In the genomic region with DNA sequence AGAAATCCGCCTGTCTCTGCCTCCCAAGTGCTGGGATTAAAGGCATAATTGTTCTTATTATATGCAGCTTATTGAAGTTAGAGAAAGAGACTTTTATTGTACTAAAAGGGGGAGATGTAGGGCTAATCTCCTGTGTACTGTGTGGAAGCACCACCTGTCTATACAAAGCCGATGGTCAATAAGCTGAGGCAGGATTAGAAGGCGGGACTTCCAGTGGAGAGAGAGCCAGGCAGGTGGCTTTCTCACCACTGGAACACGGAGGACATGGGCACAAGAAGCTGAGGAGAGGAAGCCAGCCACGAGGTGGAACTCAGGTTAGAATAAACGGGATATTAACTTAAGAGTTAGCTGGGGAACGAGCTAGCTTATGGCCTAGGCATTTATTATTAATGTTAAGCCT, we compare ENCODE assay signal across 8 mouse cellular contexts. TPM values are rescaled to one million over a fixed set of nuclear protein-coding genes. Genes with fewer than 3 reads are reported as not detected.
DNase-seq lines count a peak whose midpoint lies in the region; ATAC-seq and TF ChIP-seq lines count a peak whose summit lies in the region.

TSS of gene Spg7 (plus strand) at position 222 of the 400 bp plus-strand sequence.

- no peaks in the 10 kb centered on the region for H3K9me3 ChIP-seq in intestine, embryonic 14.5 days (ENCODE audit: control insufficient read depth, low read length)

- H3K9ac ChIP-seq in intestine, embryonic 14.5 days (ENCODE audit: low read length), result no peak within 1 kb of the TSS

- ATAC-seq in intestine, embryonic 14.5 days (replicated peaks; ENCODE audit: low FRiP score, low TSS enrichment, low read depth), result no peak
- no peak for ATAC-seq in megakaryocyte progenitor cell, adult 5-6 weeks (replicated peaks; ENCODE audit: poor library complexity)

- no peak within 1 kb of the TSS for H3K4me2 ChIP-seq in intestine, embryonic 14.5 days (ENCODE audit: low read length)

- TF ChIP-seq CTCF in kidney, adult 2 months (conservative IDR thresholded peaks at IDR 0.05; ENCODE audit: insufficient read depth, insufficient read length, low read depth, low read length), result no peak

- no peaks in the 10 kb centered on the region for H3K36me3 ChIP-seq in kidney, adult 2 months (ENCODE audit: control insufficient read depth, insufficient read depth, low read length)
- H3K36me3 ChIP-seq in intestine, embryonic 14.5 days (ENCODE audit: control insufficient read depth, insufficient read depth, low read length), result peaks cover 5% of the 10 kb centered on the region; the same call in 1 of the 2 replicates

- WGBS in kidney, adult 2 months, result 76% methylated on average over 7 of the region's 7 CpGs
- WGBS in intestine, embryonic 14.5 days, result 75% methylated on average over 7 of the region's 7 CpGs

- no peak for DNase-seq in kidney, adult 2 months
- no peak for DNase-seq in kidney, adult 8-10 months
- DNase-seq in adrenal gland, postnatal 10 days, result no peak
- no peak for DNase-seq in gastrocnemius, postnatal 10 days
- no peak for DNase-seq in intestine, embryonic 14.5 days (ENCODE audit: low spot score)
- DNase-seq in embryo, embryonic 11 days, result no peak
- DNase-seq in B cell, adult 2 months, result no peak

- H3K4me1 ChIP-seq in kidney, adult 2 months (ENCODE audit: control insufficient read depth, insufficient read depth, low read length), result peaks cover 17% of the 10 kb centered on the region; the same call in 1 of the 2 replicates
- peaks cover 16% of the 10 kb centered on the region for H3K4me1 ChIP-seq in intestine, embryonic 14.5 days (replicated peaks; ENCODE audit: control insufficient read depth, insufficient read depth, low read length)

- TF ChIP-seq POLR2A in kidney, adult 2 months (IDR thresholded peaks at IDR 0.05; ENCODE audit: low read depth, low read length), result no peak

- H3K27ac ChIP-seq in kidney, adult 2 months (ENCODE audit: insufficient read depth, low read depth, low read length), result no peak within 1 kb of the TSS
- H3K27ac ChIP-seq in intestine, embryonic 14.5 days (ENCODE audit: low read depth), result no peak within 1 kb of the TSS

- H3K27me3 ChIP-seq in kidney, adult 2 months (replicated peaks; ENCODE audit: control insufficient read depth, insufficient read depth, low read length), result no peaks in the 10 kb centered on the region
- no peaks in the 10 kb centered on the region for H3K27me3 ChIP-seq in intestine, embryonic 14.5 days (replicated peaks; ENCODE audit: control insufficient read depth, insufficient read depth, low read length)

- H3K4me3 ChIP-seq in kidney, adult 2 months (ENCODE audit: insufficient read depth, low read depth, low read length), result no peak within 1 kb of the TSS
- no peak within 1 kb of the TSS for H3K4me3 ChIP-seq in intestine, embryonic 14.5 days (ENCODE audit: low read depth, low read length)

RNA-seq across cellular contexts. Expression of gene Spg7, which starts in this region (rescaled TPM):
- polyA plus RNA-seq in kidney, adult 2 months (2012; rRNA removed), result 137 and 150 TPM in 2 replicates
- total RNA-seq in adrenal gland, postnatal 10 days (2021), result 10 to 100 TPM; 64.9 to 82.8 TPM
- 10 to 100 TPM; 49.6 to 56.8 TPM for total RNA-seq in gastrocnemius, postnatal 10 days (2021)
- polyA plus RNA-seq in intestine, embryonic 14.5 days (2014; fragmentation: Nextera tagmentation; extraction: Ambion mirVana), result 46.0 and 47.2 TPM in 2 replicates
- total RNA-seq in megakaryocyte progenitor cell, adult 5-6 weeks (2015), result 33.1 and 49.6 TPM in 2 replicates
- total RNA-seq in megakaryocyte progenitor cell, adult 5-6 weeks (2017), result 61.1 and 74.1 TPM in 2 replicates
